Mouse (Mus musculus) liver, embryonic 14.5 days (tissue): ENCODE measurements at regions not wholly inside any gene's neighbourhood (a gene's known extent, or its start where the extent isn't known, plus 50 kb on each side); places are given as distances from the start of the nearest gene placed in this dataset.

Experiments used
- CTCF ChIP-seq: IDR thresholded peaks from 2 replicates; pipeline ENCODE4 v1.5.1; 2016; ENCODE audit warnings: antibody characterized with exemption, low read depth, control low read depth
- EP300 ChIP-seq: IDR thresholded peaks from 2 replicates; pipeline ENCODE4 v1.6.1; 2016; ENCODE audit warnings: antibody characterized with exemption, low read depth

- TF ChIP-seq CTCF, result no peak
- no peak for TF ChIP-seq EP300
Measured at GRCm38 (mm10) chr13:70904834-70905233, 63.2 kb upstream of the Adamts16 start.
